Mouse (Mus musculus) megakaryocyte, adult 5-6 weeks (primary cell): ENCODE results near the gene Adora2a. TPM values are rescaled to one million over a fixed set of nuclear protein-coding genes. Genes with fewer than 3 reads are reported as not detected.
"Not testable (repeated sequence)": the region's sequence is repeated elsewhere in the genome, so short reads cannot be mapped to it uniquely, and the experiment has no call there.

ENCODE experiments used
- ATAC-seq: 2 replicates; pipeline ENCODE4 v1.8.0; 2016; ENCODE audit warnings: mild to moderate bottlenecking, inconsistent platforms; ENCODE audit not compliant: poor library complexity, severe bottlenecking
- total RNA-seq, 2 experiments: library from RNA; stranded (forward) in 1 of 2; stranded (reverse) in 1 of 2; fragments of 153-499, 151-499 nt in 1 of 2; fragments of 221-1000, 200-1000 nt in 1 of 2; gene quantifications; 2 replicates each; pipeline versions ENCODE4 v1.2.3 to v1.2.4; 2015 to 2017

Gene Adora2a
- total RNA-seq, 2 experiments from 2014 or later: 2.6 to 3.3 TPM

DNA sequence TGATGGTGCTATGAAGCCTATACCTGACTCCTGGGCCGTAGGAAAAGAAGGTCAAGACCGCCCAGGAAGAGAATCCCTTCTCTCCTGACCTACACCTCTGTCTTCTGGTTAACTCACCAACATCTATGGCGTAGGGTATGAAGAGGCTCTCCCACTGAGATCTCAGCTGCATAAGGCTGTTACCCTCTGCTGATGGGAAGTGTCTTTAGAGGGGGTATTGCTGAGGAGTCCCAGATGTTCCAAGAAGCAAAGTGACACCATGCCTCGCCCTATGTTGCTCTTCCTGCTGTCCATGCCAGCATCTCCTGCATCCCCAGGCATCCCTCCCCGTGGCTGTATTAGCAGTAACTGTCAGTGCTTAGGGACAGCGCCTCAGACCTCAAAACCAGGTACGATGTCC, 22.7 kb downstream of the Adora2a start:
- no peak for ATAC-seq

DNA sequence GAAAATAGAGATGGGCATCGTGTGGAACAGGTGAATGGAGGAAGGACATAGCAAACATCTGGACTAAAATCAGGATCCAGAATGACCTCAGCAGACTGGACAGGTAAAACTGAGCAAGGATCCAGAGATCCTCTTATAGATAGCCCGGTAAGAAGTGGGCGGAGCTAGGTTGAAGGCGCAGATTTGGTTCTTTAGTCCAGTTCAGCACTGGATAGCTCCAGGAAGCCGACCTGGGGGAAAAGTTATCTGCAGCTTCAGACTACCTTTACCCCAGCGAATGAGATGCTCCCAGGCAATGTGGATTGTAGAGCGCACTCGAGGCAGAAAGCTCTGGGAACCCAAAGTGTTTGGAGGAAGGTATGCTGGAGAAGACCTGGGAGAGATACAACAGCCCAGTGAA, 25.3 kb downstream of the Adora2a start:
- ATAC-seq: no peak

- ATAC-seq: not testable (repeated sequence)
Observed at GRCm38 (mm10) chr10:75344563-75344962, 27.9 kb downstream of the Adora2a start.

DNA sequence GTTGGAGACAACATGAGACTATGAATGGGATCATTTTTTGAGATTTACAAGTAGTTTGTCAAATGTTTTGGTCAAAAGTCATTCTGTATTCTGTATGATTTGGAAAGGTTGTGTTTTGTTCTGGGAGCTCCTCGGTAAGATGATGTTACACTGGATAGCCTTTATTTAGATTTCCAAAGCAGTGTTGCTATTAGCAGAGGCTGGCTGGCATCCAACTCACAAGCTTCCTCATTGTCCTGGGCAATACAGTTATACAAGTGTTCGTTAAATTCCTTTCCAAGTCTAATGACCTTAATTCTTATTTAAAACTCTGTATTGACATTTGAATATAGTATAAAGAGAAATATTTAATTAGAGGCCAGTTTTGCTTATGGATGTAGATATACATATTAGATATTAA, 28.6 kb downstream of the Adora2a start:
- ATAC-seq: no peak

DNA sequence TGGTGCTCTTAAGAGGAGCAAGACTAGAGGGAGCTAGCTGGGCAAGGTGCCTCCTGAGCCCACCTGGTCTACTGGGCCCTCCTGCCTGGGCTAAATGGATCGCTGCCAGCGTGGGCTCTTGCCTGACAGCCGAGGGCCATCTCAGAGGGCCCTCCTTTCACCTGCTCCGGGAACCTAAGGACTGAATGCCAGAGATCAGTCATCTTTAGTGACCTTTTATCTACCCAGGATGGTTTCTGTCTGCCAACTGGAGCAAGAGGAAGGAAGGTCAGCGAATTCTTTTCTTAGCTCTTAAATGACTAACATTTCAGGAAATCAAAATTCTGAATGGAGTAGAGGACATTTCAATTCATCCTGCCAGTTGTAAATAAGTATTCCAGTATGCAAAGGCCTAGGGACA, 33.9 kb downstream of the Adora2a start:
- no peak for ATAC-seq

DNA sequence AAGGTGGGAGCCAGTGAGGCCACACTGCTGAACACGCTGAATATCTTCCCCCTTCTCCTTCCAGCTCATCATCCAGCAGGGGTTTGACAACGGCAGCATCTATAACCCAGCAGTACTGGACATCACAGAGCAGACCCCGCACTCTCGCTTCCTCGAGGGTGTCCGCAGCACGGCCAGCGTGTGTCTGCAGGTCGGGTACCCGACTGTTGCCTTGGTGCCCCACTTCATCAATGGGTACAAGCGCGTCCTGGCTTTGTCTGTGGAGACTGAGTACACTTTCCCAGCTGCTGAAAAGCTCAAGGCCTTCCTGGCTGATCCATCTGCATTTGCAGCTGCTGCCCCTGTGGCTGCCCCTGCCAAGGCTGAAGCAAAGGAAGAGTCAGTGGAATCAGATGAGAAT, 35.9 kb downstream of the Adora2a start:
- ATAC-seq: no peak

DNA sequence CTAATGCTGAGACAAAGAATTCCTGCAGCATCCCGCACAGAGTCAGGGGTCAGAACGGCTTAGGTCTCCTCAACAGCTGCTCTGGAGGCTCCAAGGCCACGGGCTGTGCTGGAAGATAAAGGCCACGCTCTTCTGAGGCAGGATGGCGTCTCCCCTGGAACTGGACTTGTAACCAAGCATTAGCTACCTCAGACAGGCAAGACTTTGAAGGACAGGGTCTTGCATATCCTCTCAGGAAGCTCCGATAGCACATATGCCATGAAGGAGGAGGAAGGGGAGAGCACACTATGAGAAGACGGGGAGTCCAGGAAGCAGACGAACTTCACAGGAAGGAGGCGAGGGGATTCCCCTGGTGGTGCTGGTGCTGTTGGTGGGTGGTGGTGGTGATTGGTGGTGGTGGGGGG, 37.2 kb downstream of the Adora2a start:
- ATAC-seq: not testable (repeated sequence)

DNA sequence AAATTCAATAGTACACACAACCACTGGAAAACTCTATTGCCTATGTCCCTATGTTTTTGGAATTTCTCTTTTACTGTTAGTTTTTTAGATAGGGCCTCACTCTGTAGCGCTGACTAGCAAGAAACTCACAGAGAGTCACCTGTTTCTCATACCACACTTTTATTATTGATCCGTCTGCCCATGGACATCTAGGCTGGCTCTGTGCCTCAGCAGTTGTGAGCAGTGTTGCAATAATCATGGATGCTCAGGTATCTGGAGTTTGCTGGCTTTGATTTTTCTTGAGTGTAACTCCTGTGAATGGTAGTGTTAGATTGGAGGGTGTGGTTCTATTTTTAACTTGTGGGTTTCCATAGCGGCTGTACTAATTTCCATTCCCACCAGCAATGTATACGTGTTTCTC, 38.7 kb downstream of the Adora2a start:
- ATAC-seq: no peak

GRCm38 (mm10) chr10:75364214-75364690, 47.6 kb downstream of the Adora2a start:
- not testable (repeated sequence) for ATAC-seq

DNA sequence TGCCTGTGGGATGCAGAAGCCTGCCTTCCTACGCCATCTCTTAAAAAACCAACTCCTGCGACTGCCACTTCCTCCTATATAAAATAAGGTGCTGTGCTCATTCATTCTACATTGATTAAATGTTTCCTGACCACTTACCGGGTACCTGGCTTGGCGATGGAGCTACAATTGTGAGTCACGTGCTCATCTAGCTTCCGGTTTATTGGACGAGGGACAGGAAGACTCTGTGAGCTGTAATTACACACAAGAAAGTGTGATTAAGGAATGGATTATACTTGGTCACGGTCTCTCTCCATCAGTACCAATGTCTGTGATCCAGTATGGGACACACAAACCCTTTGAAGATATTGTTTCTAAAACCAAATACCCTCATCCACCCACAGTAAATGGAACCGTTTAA, 48.1 kb downstream of the Adora2a start:
- ATAC-seq: no peak

DNA sequence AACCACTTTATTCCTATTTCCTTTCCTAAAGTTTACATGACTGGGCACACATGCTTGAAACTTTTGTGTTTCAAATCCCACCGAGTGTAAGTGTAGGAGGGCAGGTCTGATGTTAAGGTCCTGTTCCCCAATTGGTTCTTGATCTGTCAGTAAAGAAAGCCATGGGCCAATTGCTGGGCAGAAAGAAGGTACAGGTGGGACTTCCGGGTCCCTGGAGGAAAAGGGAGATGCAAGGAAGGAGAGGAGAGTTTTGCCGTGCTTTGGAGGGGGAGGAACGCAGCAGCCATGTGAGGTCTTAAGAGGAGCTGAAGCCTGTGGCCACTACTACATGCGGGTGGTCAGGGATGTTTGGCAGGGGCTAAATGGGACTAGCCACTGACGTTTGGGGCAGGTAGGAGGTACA, 48.6 kb downstream of the Adora2a start:
- ATAC-seq: peak; percentile 64

- ATAC-seq: 0 out of 2 replicates have a peak, but pooled peaks have one; percentile 18
Observed at GRCm38 (mm10) chr10:75373655-75374351, 57.1 kb downstream of the Adora2a start.

DNA sequence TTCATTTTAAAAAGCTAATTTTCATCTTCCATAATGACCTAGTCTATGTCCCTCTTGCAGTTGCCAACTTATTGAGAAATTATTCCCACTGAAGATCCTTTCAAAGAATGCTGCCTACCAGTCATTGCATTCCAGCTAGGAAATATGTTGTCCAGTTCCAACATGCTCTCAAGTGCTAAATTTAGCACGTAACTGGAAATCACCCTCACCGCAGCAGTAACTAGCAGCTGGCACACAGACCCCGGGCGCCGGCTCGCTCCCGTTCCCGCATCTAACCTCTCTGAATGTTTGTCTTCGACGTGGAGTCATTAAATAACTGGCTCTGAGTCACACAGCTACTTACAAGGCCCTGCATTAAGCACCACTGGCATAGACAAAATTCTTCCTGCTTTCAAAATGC, 62.0 kb downstream of the Adora2a start:
- ATAC-seq: no peak

Other genes starting within 250 kb of the Adora2a start
- 22.4 and 29.4 TPM in 2 replicates for gene Specc1l, start 104.8 kb upstream of the Adora2a start, total RNA-seq (2015)
- 26.1 and 29.3 TPM in 2 replicates for gene Specc1l, start 104.8 kb upstream of the Adora2a start, total RNA-seq (2017)
- 14.7 and 18.1 TPM in 2 replicates for gene Upb1, start 84.2 kb downstream of the Adora2a start, total RNA-seq (2015)
- 31.7 and 33.3 TPM in 2 replicates for gene Upb1, start 84.2 kb downstream of the Adora2a start, total RNA-seq (2017)
- gene Snrpd3, start 200.7 kb downstream of the Adora2a start, total RNA-seq (2015): 31.1 and 31.9 TPM in 2 replicates
- gene Snrpd3, start 200.7 kb downstream of the Adora2a start, total RNA-seq (2017): 39.2 and 42.4 TPM in 2 replicates
- gene Gucd1, start 201.1 kb downstream of the Adora2a start, total RNA-seq (2015): 22.1 and 22.2 TPM in 2 replicates
- 33.4 and 38.1 TPM in 2 replicates for gene Gucd1, start 201.1 kb downstream of the Adora2a start, total RNA-seq (2017)
- gene Lrrc75b, start 243.5 kb downstream of the Adora2a start, total RNA-seq (2015): 0.58 and 0.71 TPM in 2 replicates
- 0.22 and 0.57 TPM in 2 replicates for gene Lrrc75b, start 243.5 kb downstream of the Adora2a start, total RNA-seq (2017)
- 3.2 TPM in 2 replicates for gene Ggt1, start 244.7 kb downstream of the Adora2a start, total RNA-seq (2015)
- gene Ggt1, start 244.7 kb downstream of the Adora2a start, total RNA-seq (2017): 4.9 and 10.0 TPM in 2 replicates